8 mouse cellular contexts compared by ENCODE assay signal in genomic region chr17:25868601-25869191, GRCm38 (mm10). TPM values are rescaled to one million over a fixed set of nuclear protein-coding genes. Genes with fewer than 3 reads are reported as not detected.
DNase-seq lines count a peak whose midpoint lies in the region; ATAC-seq and TF ChIP-seq lines count a peak whose summit lies in the region.

Mcrip2 (minus strand) TSS chr17:25868764.

- no peak for TF ChIP-seq CTCF in CH12.LX (conservative IDR thresholded peaks at IDR 0.05 in 1 of 2, IDR thresholded peaks at IDR 0.05 in 1 of 2; ENCODE audit: low read depth in 2 of 2, low read length in 2 of 2)
- peak; percentile 29 for TF ChIP-seq CTCF in heart, postnatal 0 days (IDR thresholded peaks at IDR 0.05; ENCODE audit: low read depth)
- no peak; the same call in 1 of the 2 replicates for TF ChIP-seq CTCF in liver, postnatal 0 days (IDR thresholded peaks at IDR 0.05; ENCODE audit: low read depth)
- 0 out of 2 replicates have a peak, but pooled peaks have one; percentile 6 for TF ChIP-seq CTCF in olfactory bulb, adult 2 months (IDR thresholded peaks at IDR 0.05; ENCODE audit: insufficient read depth, low read depth, low read length)

- H3K27ac ChIP-seq in CH12.LX (ENCODE audit: insufficient read depth, low read depth), result no peak within 1 kb of the TSS
- peak within 1 kb of the TSS; percentile 72 for H3K27ac ChIP-seq in forebrain, embryonic 13.5 days
- peak within 1 kb of the TSS; percentile 99 for H3K27ac ChIP-seq in heart, postnatal 0 days (ENCODE audit: low read depth)
- H3K27ac ChIP-seq in liver, postnatal 0 days (ENCODE audit: low read depth), result peak within 1 kb of the TSS; percentile 90
- peak within 1 kb of the TSS; percentile 66 for H3K27ac ChIP-seq in olfactory bulb, adult 2 months (ENCODE audit: insufficient read depth, low read depth, low read length)

- H3K9me3 ChIP-seq in CH12.LX (replicated peaks; ENCODE audit: low read length), result no peaks in the 10 kb centered on the region
- no peaks in the 10 kb centered on the region for H3K9me3 ChIP-seq in forebrain, embryonic 13.5 days (replicated peaks)
- no peaks in the 10 kb centered on the region for H3K9me3 ChIP-seq in heart, postnatal 0 days (replicated peaks; ENCODE audit: control insufficient read depth, low read length)
- no peaks in the 10 kb centered on the region for H3K9me3 ChIP-seq in liver, postnatal 0 days (ENCODE audit: low read length)

- DNase-seq in CH12.LX (ENCODE audit: extremely low read depth), result no peak
- peak; percentile 59 for DNase-seq in brain, embryonic 18.5 days (ENCODE audit: low read depth, low spot score)
- peak; percentile 87 for DNase-seq in heart, postnatal 0 days (ENCODE audit: low spot score)
- DNase-seq in kidney, postnatal 4 days, result peak; percentile 84 to 90
- DNase-seq in liver, postnatal 0 days, result peak; percentile 79
- peak; percentile 69 for DNase-seq in thymus, postnatal 0 days (ENCODE audit: low spot score)

- WGBS in forebrain, embryonic 13.5 days, result under 1% methylated on average over 24 of the region's 24 CpGs
- 0% methylated on average over 24 of the region's 24 CpGs for WGBS in heart, postnatal 0 days
- under 1% methylated on average over 24 of the region's 24 CpGs for WGBS in liver, postnatal 0 days (ENCODE audit: insufficient replicate concordance)
- under 1% methylated on average over 24 of the region's 24 CpGs for WGBS in olfactory bulb, adult 2 months

- H3K4me3 ChIP-seq in CH12.LX (replicated peaks in 1 of 3; ENCODE audit: low read depth in 2 of 3, low read length in 2 of 3, poor library complexity in 1 of 3), result peak within 1 kb of the TSS; percentile 49 to 76 (median 51)
- peak within 1 kb of the TSS; percentile 74 for H3K4me3 ChIP-seq in forebrain, embryonic 13.5 days
- H3K4me3 ChIP-seq in heart, postnatal 0 days (ENCODE audit: low read depth, low read length), result peak within 1 kb of the TSS; percentile 86
- H3K4me3 ChIP-seq in liver, postnatal 0 days (ENCODE audit: low read depth, low read length), result peak within 1 kb of the TSS; percentile 76
- H3K4me3 ChIP-seq in olfactory bulb, adult 2 months (ENCODE audit: insufficient read depth, low read depth, low read length), result peak within 1 kb of the TSS; percentile 74

- peak within 1 kb of the TSS; percentile 28; the same call in 1 of the 2 replicates for H3K9ac ChIP-seq in CH12.LX (ENCODE audit: insufficient read depth, low read depth)
- peak within 1 kb of the TSS; percentile 76 for H3K9ac ChIP-seq in forebrain, embryonic 13.5 days
- H3K9ac ChIP-seq in heart, postnatal 0 days (replicated peaks; ENCODE audit: low read depth, low read length), result peak within 1 kb of the TSS; percentile 93
- H3K9ac ChIP-seq in liver, postnatal 0 days (replicated peaks), result peak within 1 kb of the TSS; percentile 83

- in situ Hi-C loops in CH12.LX (cut with MboI; ENCODE audit: low pct_ligation_motif_present, low pct_unique_long_range_greater_than_20kb, low sequenced_read_pairs), result no loop called here

- TF ChIP-seq POLR2A in CH12.LX (IDR thresholded peaks at IDR 0.05; ENCODE audit: low read depth, low read length), result peak; percentile 59; the same call in 1 of the 2 replicates
- TF ChIP-seq POLR2A in olfactory bulb, adult 2 months (IDR thresholded peaks at IDR 0.05; ENCODE audit: insufficient read depth, low read depth, low read length), result peak; percentile 64

- H3K4me2 ChIP-seq in CH12.LX (ENCODE audit: insufficient read depth, low read depth, poor library complexity, severe bottlenecking), result peak within 1 kb of the TSS; percentile 79
- peak within 1 kb of the TSS; percentile 99 for H3K4me2 ChIP-seq in forebrain, embryonic 13.5 days
- H3K4me2 ChIP-seq in heart, postnatal 0 days (ENCODE audit: low read depth, low read length), result peak within 1 kb of the TSS; percentile 94
- peak within 1 kb of the TSS; percentile 96 for H3K4me2 ChIP-seq in liver, postnatal 0 days (ENCODE audit: low read depth, low read length)

- H3K79me2 ChIP-seq in CH12.LX (replicated peaks; ENCODE audit: control insufficient read depth, extremely low read depth, insufficient read depth, poor library complexity, severe bottlenecking), result no peaks in the 10 kb centered on the region

- dilution Hi-C loops in CH12.LX (cut with MboI; ENCODE audit: extremely low pct_ligation_motif_present, extremely low pct_unique_long_range_greater_than_20kb, low sequenced_read_pairs), result no loop called here

- peak; percentile 90 for ATAC-seq in forebrain, embryonic 13.5 days
- peak; percentile 87 for ATAC-seq in heart, postnatal 0 days (ENCODE audit: insufficient read depth, low read depth)
- peak; percentile 80 for ATAC-seq in liver, postnatal 0 days

- TF ChIP-seq RAD21 in CH12.LX (IDR thresholded peaks at IDR 0.05; ENCODE audit: low read depth, low read length), result no peak

- peaks cover 4 to 15% of the 10 kb centered on the region in 2 experiments; a peak in 2 of 4 replicates for H3K4me1 ChIP-seq in CH12.LX (ENCODE audit: control insufficient read depth in 1 of 2, insufficient read depth in 2 of 2)
- H3K4me1 ChIP-seq in forebrain, embryonic 13.5 days, result peaks cover 17% of the 10 kb centered on the region
- H3K4me1 ChIP-seq in heart, postnatal 0 days (ENCODE audit: control insufficient read depth, insufficient read depth), result peaks cover 12% of the 10 kb centered on the region
- H3K4me1 ChIP-seq in liver, postnatal 0 days (ENCODE audit: insufficient read depth), result peaks cover 23% of the 10 kb centered on the region
- peaks cover 7% of the 10 kb centered on the region for H3K4me1 ChIP-seq in olfactory bulb, adult 2 months (ENCODE audit: control insufficient read depth, insufficient read depth, low read length)

- H3K36me3 ChIP-seq in CH12.LX (replicated peaks in 1 of 2; ENCODE audit: control insufficient read depth in 1 of 2, insufficient read depth in 1 of 2, low read length in 1 of 2), result no peaks in the 10 kb centered on the region
- no peaks in the 10 kb centered on the region for H3K36me3 ChIP-seq in forebrain, embryonic 13.5 days (ENCODE audit: poor library complexity, severe bottlenecking)
- peaks cover 12% of the 10 kb centered on the region for H3K36me3 ChIP-seq in heart, postnatal 0 days (replicated peaks; ENCODE audit: control insufficient read depth, insufficient read depth, low read length)
- H3K36me3 ChIP-seq in liver, postnatal 0 days (replicated peaks; ENCODE audit: insufficient read depth, low read length), result peaks cover 4% of the 10 kb centered on the region; the same call in 1 of the 2 replicates

- H3K27me3 ChIP-seq in CH12.LX (replicated peaks), result peaks cover 63% of the 10 kb centered on the region
- no peaks in the 10 kb centered on the region for H3K27me3 ChIP-seq in forebrain, embryonic 13.5 days
- H3K27me3 ChIP-seq in heart, postnatal 0 days (ENCODE audit: control insufficient read depth, insufficient read depth, low read length), result no peaks in the 10 kb centered on the region
- no peaks in the 10 kb centered on the region for H3K27me3 ChIP-seq in liver, postnatal 0 days (ENCODE audit: insufficient read depth, low read length)

- no peak for TF ChIP-seq EP300 in CH12.LX (IDR thresholded peaks at IDR 0.05; ENCODE audit: low read length)
- TF ChIP-seq EP300 in heart, postnatal 0 days (IDR thresholded peaks at IDR 0.05; ENCODE audit: low read depth), result no peak; the same call in 1 of the 2 replicates
- no peak for TF ChIP-seq EP300 in liver, postnatal 0 days (IDR thresholded peaks at IDR 0.05; ENCODE audit: low read depth)

TF ChIP-seq in CH12.LX, 34 proteins besides CTCF, POLR2A, EP300 and RAD21:
- peak; percentile 73; the same call in 1 of the 2 replicates for TF ChIP-seq SIN3A (IDR thresholded peaks at IDR 0.05; ENCODE audit: low read length)
- no peak for TF ChIP-seq ELF1 (IDR thresholded peaks at IDR 0.05; ENCODE audit: low read depth, low read length)

RNA-seq across cellular contexts. Expression of gene Mcrip2, which starts in this region (rescaled TPM):
- total RNA-seq in CH12.LX (2012; rRNA removed), result 16.1 and 16.5 TPM in 2 replicates
- total RNA-seq in CH12.LX (2014; rRNA removed), result 0.82 and 1.4 TPM in 2 replicates
- 1.7 and 2.2 TPM in 2 replicates for polyA plus RNA-seq in CH12.LX (2012; ENCODE audit: insufficient read length, low read depth)
- polyA plus RNA-seq in forebrain, embryonic 13.5 days (2015; fragmentation: Nextera tagmentation; extraction: Ambion mirVana), result 12.9 and 13.6 TPM in 2 replicates
- 202 and 225 TPM in 2 replicates for total RNA-seq in heart, postnatal 0 days (2014; rRNA removed; ENCODE audit: low replicate concordance)
- polyA plus RNA-seq in heart, postnatal 0 days (2015; fragmentation: Nextera tagmentation; extraction: Ambion mirVana), result 346 and 357 TPM in 2 replicates
- 127 and 143 TPM in 2 replicates for polyA plus RNA-seq in liver, postnatal 0 days (2015; fragmentation: Nextera tagmentation; extraction: Ambion mirVana)
- not detected in 2 replicates for polyA plus RNA-seq in olfactory bulb, adult 2 months (2012; ENCODE audit: insufficient read depth, insufficient read length, low replicate concordance, missing spikeins)
- 24.1 and 24.5 TPM in 2 replicates for polyA plus RNA-seq in thymus, postnatal 0 days (2015; fragmentation: Nextera tagmentation; extraction: Ambion mirVana)

Comparison
In these comparisons a context has a peak if more than half of its experiments do, and no peak if none do; other contexts are left out.
1. RNA of gene Mcrip2 (total RNA-seq): 202 to 225 TPM in heart, postnatal 0 days; 0.82 to 16.5 TPM in CH12.LX; every median in the first group is over 10 times any median in the second.
2. H3K9ac ChIP-seq: peak in every context shown above with its lines; median percentile 93 in heart, postnatal 0 days; 83 in liver, postnatal 0 days; 76 in forebrain, embryonic 13.5 days; 28 in CH12.LX.
3. CTCF ChIP-seq: peak in heart, postnatal 0 days (single experiment) and olfactory bulb, adult 2 months (single experiment); none in CH12.LX (0 of 2) and liver, postnatal 0 days (single experiment).
4. Peak in every context shown above with its lines, with median percentiles within 50 percentile points of each other: H3K4me2 ChIP-seq, H3K4me3 ChIP-seq and ATAC-seq.